Mouse (Mus musculus) forebrain, embryonic 10.5 days (tissue): ENCODE measurements around the gene Pqbp1. TPM values are rescaled to one million over a fixed set of nuclear protein-coding genes. Genes with fewer than 3 reads are reported as not detected.
"Not testable (repeated sequence)": the region's sequence is repeated elsewhere in the genome, so short reads cannot be mapped to it uniquely, and the experiment has no call there.

Source experiments
- DNase-seq: peaks from one replicate; pipeline ENCODE4 v3.0.0-alpha.2; 2017; ENCODE audit warnings: low spot score; ENCODE audit errors: extremely low spot score
- H3K27ac ChIP-seq: fragments of 300-500 bp; sonication (generic); 2 replicates; pipeline ENCODE4 v1.5.1; 2016; ENCODE audit warnings: mild to moderate bottlenecking
- H3K27me3 ChIP-seq: fragments of 300-500 bp; sonication (generic); 2 replicates; pipeline ENCODE4 v1.6.1; 2016; ENCODE audit warnings: mild to moderate bottlenecking; ENCODE audit not compliant: poor library complexity, severe bottlenecking
- H3K36me3 ChIP-seq: fragments of 300-500 bp; sonication (generic); replicated peaks from 2 replicates; pipeline ENCODE4 v1.6.1; 2016; ENCODE audit warnings: mild to moderate bottlenecking, moderate library complexity
- H3K4me1 ChIP-seq: fragments of 300-500 bp; sonication (generic); 2 replicates; pipeline ENCODE4 v1.6.1; 2016
- H3K4me3 ChIP-seq: fragments of 300-500 bp; sonication (generic); 2 replicates; pipeline ENCODE4 v1.5.1; 2016; ENCODE audit warnings: mild to moderate bottlenecking, moderate library complexity
- H3K9me3 ChIP-seq: fragments of 300-500 bp; sonication (generic); 2 replicates; pipeline ENCODE4 v1.6.1; 2016; ENCODE audit warnings: mild to moderate bottlenecking, moderate library complexity
- WGBS: fragments of 180-500 bp; shearing (Covaris S2); methylation state at CpG from one replicate; pipeline ENCODE4 v1.1.7; 2016; 5-methylcytosine and 5-hydroxymethylcytosine counted together
- polyA plus RNA-seq: library from polyadenylated mRNA; unstranded; fragments of >200 nt; fragmentation: Nextera tagmentation; extraction: Ambion mirVana; gene quantifications from 2 replicates; pipeline ENCODE4 v1.2.1, GENCODE M21; 2016

Gene Pqbp1
- polyA plus RNA-seq, 1 experiment from 2014 or later, result 129 TPM

- Histone ChIP-seq H3K27me3 (peaks cover 34% of the 10 kb centered on the region), H3K4me1 (peaks cover 29% of the 10 kb centered on the region)
- not testable (repeated sequence) for H3K4me3 ChIP-seq, DNase-seq, H3K36me3 ChIP-seq, H3K27ac ChIP-seq, H3K9me3 ChIP-seq
- 75% methylated on average over 6 of the region's 6 CpGs for WGBS
These were observed 18.9 kb upstream of the Pqbp1 start for GRCm38 (mm10) chrX:7917960-7918359.

- 29% methylated on average over 3 of the region's 3 CpGs for WGBS
- H3K4me3 ChIP-seq, H3K27ac ChIP-seq, H3K9me3 ChIP-seq, DNase-seq, H3K36me3 ChIP-seq: not testable (repeated sequence)
- peaks cover 15% of the 10 kb centered on the region for H3K4me1 ChIP-seq
- H3K27me3 ChIP-seq, result peaks cover 11% of the 10 kb centered on the region
These were observed 16.6 kb upstream of the Pqbp1 start for GRCm38 (mm10) chrX:7915669-7916068.

- no peak overlapping the region for H3K4me3 ChIP-seq
- 50% methylated on average over 6 of the region's 6 CpGs for WGBS
- H3K27me3 ChIP-seq, result no peaks in the 10 kb centered on the region
- no peak overlapping the region for H3K27ac ChIP-seq
- no peak for DNase-seq
- H3K4me1 ChIP-seq, result no peaks in the 10 kb centered on the region
- H3K9me3 ChIP-seq, result no peaks in the 10 kb centered on the region; the same call in 1 of the 2 replicates
- H3K36me3 ChIP-seq, result peaks cover 18% of the 10 kb centered on the region
These were observed 11.4 kb upstream of the Pqbp1 start for GRCm38 (mm10) chrX:7910473-7910872.

- not testable (repeated sequence) for H3K4me1 ChIP-seq, H3K9me3 ChIP-seq, H3K4me3 ChIP-seq, H3K27ac ChIP-seq, H3K27me3 ChIP-seq, DNase-seq
- peaks cover 20% of the 10 kb centered on the region for H3K36me3 ChIP-seq
- WGBS, result 90% methylated on average over 4 of the region's 4 CpGs
These were observed 10.2 kb upstream of the Pqbp1 start, which contains the start of gene Gm10490 for GRCm38 (mm10) chrX:7909242-7909641. Gm10490 (plus strand) TSS chrX:7909542.

- WGBS, result 92% methylated on average over 5 of the region's 5 CpGs
- no peaks in the 10 kb centered on the region; the same call in 1 of the 2 replicates for H3K9me3 ChIP-seq
- DNase-seq, result no peak
- H3K27ac ChIP-seq, result no peak within 1 kb of the TSS
- peaks cover 24% of the 10 kb centered on the region for H3K36me3 ChIP-seq
- no peaks in the 10 kb centered on the region for H3K4me1 ChIP-seq
- H3K27me3 ChIP-seq, result no peaks in the 10 kb centered on the region
- no peak within 1 kb of the TSS for H3K4me3 ChIP-seq
These were observed 8.7 kb upstream of the Pqbp1 start, which contains the start of gene Gm10491 for GRCm38 (mm10) chrX:7907735-7908134. Gm10491 (minus strand) TSS chrX:7907835.

- Histone ChIP-seq H3K4me1 (peaks cover 7% of the 10 kb centered on the region; the same call in 1 of the 2 replicates), H3K27ac (no peak overlapping the region), H3K27me3 (no peaks in the 10 kb centered on the region), H3K36me3 (peaks cover 26% of the 10 kb centered on the region), H3K9me3 (no peaks in the 10 kb centered on the region; the same call in 1 of the 2 replicates), H3K4me3 (no peak overlapping the region)
- WGBS, result 93% methylated on average over 5 of the region's 5 CpGs
- DNase-seq, result no peak
These were observed 5.4 kb upstream of the Pqbp1 start for GRCm38 (mm10) chrX:7904441-7904840.

- Histone ChIP-seq H3K4me1 (peaks cover 11% of the 10 kb centered on the region), H3K27me3 (no peaks in the 10 kb centered on the region), H3K9me3 (no peaks in the 10 kb centered on the region), H3K36me3 (peaks cover 35% of the 10 kb centered on the region), H3K27ac (peak overlapping the region; percentile 88), H3K4me3 (peak overlapping the region; percentile 63)
- no peak for DNase-seq
- 33% methylated on average over 13 of the region's 13 CpGs for WGBS
These were observed 858 bp downstream of the Pqbp1 start for GRCm38 (mm10) chrX:7898211-7898610.

- Histone ChIP-seq H3K9me3 (no peaks in the 10 kb centered on the region), H3K36me3 (peaks cover 10% of the 10 kb centered on the region; the same call in 1 of the 2 replicates), H3K4me3 (peak within 1 kb of the TSS; percentile 63), H3K4me1 (peaks cover 22% of the 10 kb centered on the region), H3K27ac (peak within 1 kb of the TSS; percentile 86), H3K27me3 (no peaks in the 10 kb centered on the region)
- 15% methylated on average over 49 of the region's 49 CpGs for WGBS
- peak; percentile 75 for DNase-seq
These were observed 15.1 kb downstream of the Pqbp1 start, which contains the start of gene Slc35a2 for GRCm38 (mm10) chrX:7883841-7884567. Slc35a2 (plus strand) TSS chrX:7884028.

- Histone ChIP-seq H3K27me3 (no peaks in the 10 kb centered on the region), H3K27ac (no peak overlapping the region), H3K4me1 (peaks cover 31% of the 10 kb centered on the region), H3K36me3 (peaks cover 4% of the 10 kb centered on the region), H3K4me3 (peak overlapping the region; percentile 62), H3K9me3 (no peaks in the 10 kb centered on the region; the same call in 1 of the 2 replicates)
- WGBS, result 9% methylated on average over 11 of the region's 11 CpGs
- DNase-seq, result peak; percentile 73
These were observed 19.2 kb downstream of the Pqbp1 start for GRCm38 (mm10) chrX:7879819-7880218.

- Histone ChIP-seq H3K4me3 (peak overlapping the region; percentile 62), H3K4me1 (peaks cover 29% of the 10 kb centered on the region), H3K36me3 (peaks cover 17% of the 10 kb centered on the region), H3K9me3 (peaks cover 3% of the 10 kb centered on the region; the same call in 1 of the 2 replicates), H3K27ac (peak overlapping the region; percentile 69), H3K27me3 (no peaks in the 10 kb centered on the region)
- peak; percentile 20 for DNase-seq
- WGBS, result 11% methylated on average over 21 of the region's 21 CpGs
These were observed 20.6 kb downstream of the Pqbp1 start for GRCm38 (mm10) chrX:7878495-7878894.

GRCm38 (mm10) chrX:7878007-7878419 lies 21.1 kb downstream of the Pqbp1 start, which contains the start of gene Pim2:
Pim2 (plus strand) TSS chrX:7878262.
- peak; percentile 71 for DNase-seq
- Histone ChIP-seq H3K4me3 (peak within 1 kb of the TSS; percentile 62), H3K27ac (peak within 1 kb of the TSS; percentile 69), H3K4me1 (peaks cover 24% of the 10 kb centered on the region), H3K9me3 (peaks cover 4% of the 10 kb centered on the region; the same call in 1 of the 2 replicates), H3K36me3 (peaks cover 21% of the 10 kb centered on the region), H3K27me3 (no peaks in the 10 kb centered on the region)
- 8% methylated on average over 36 of the region's 38 CpGs for WGBS

GRCm38 (mm10) chrX:7869826-7870225 lies 29.2 kb downstream of the Pqbp1 start:
- DNase-seq, result no peak
- H3K27ac ChIP-seq, result no peak overlapping the region
- no peak overlapping the region for H3K4me3 ChIP-seq
- H3K36me3 ChIP-seq, result peaks cover 52% of the 10 kb centered on the region
- WGBS, result 31% methylated on average over 3 of the region's 3 CpGs
- H3K27me3 ChIP-seq, result no peaks in the 10 kb centered on the region
- peaks cover 4% of the 10 kb centered on the region; the same call in 1 of the 2 replicates for H3K9me3 ChIP-seq
- H3K4me1 ChIP-seq, result no peaks in the 10 kb centered on the region; the same call in 1 of the 2 replicates

GRCm38 (mm10) chrX:7868506-7868905 lies 30.6 kb downstream of the Pqbp1 start:
- Histone ChIP-seq H3K9me3 (peaks cover 2% of the 10 kb centered on the region; the same call in 1 of the 2 replicates), H3K4me1 (no peaks in the 10 kb centered on the region; the same call in 1 of the 2 replicates), H3K27ac (no peak overlapping the region), H3K4me3 (no peak overlapping the region), H3K36me3 (peaks cover 39% of the 10 kb centered on the region), H3K27me3 (no peaks in the 10 kb centered on the region)
- no peak for DNase-seq
- WGBS, result 26% methylated on average over 2 of the region's 2 CpGs
